Mouse (Mus musculus) embryonic fibroblast, embryonic 13.5 days (primary cell): ENCODE measurements around the gene Glb1l.

Experiments used
- CTCF ChIP-seq: IDR thresholded peaks from 2 replicates; pipeline ENCODE4 v1.5.1; 2011; ENCODE audit warnings: mild to moderate bottlenecking, control low read depth, low read length, moderate library complexity, borderline replicate concordance; ENCODE audit not compliant: insufficient read depth
- POLR2A ChIP-seq: IDR thresholded peaks from 2 replicates; pipeline ENCODE4 v1.6.1; 2011; ENCODE audit warnings: low read depth, mild to moderate bottlenecking, control low read depth, low read length, moderate library complexity

- TF ChIP-seq CTCF, result no peak
- no peak for TF ChIP-seq POLR2A
Measured at GRCm38 (mm10) chr1:75244175-75244826, 33.7 kb upstream of the Glb1l start.
